Mouse (Mus musculus) ES-Bruce4 (cell line): Measurements from ENCODE around the gene Adcy6. TPM values are rescaled to one million over a fixed set of nuclear protein-coding genes. Genes with fewer than 3 reads are reported as not detected.

ENCODE experiments used
- H3K27ac ChIP-seq: 2 replicates; pipeline ENCODE4 v1.5.1; 2012; ENCODE audit warnings: low read length, inconsistent platforms; ENCODE audit not compliant: insufficient read depth
- H3K27me3 ChIP-seq: 2 replicates; pipeline ENCODE4 v1.6.1; 2012; ENCODE audit warnings: mild to moderate bottlenecking, low read length, inconsistent platforms; ENCODE audit not compliant: control insufficient read depth, poor library complexity, insufficient read depth, severe bottlenecking
- H3K36me3 ChIP-seq: 2 replicates; pipeline ENCODE4 v1.6.1; 2012; ENCODE audit warnings: inconsistent platforms, mild to moderate bottlenecking, low read length, moderate library complexity; ENCODE audit not compliant: control insufficient read depth, poor library complexity, insufficient read depth, severe bottlenecking
- H3K4me1 ChIP-seq: one replicate; pipeline ENCODE4 v1.8.1; 2011; ENCODE audit warnings: low read length; ENCODE audit not compliant: control insufficient read depth, insufficient read depth
- H3K4me3 ChIP-seq: 2 replicates; pipeline ENCODE4 v1.5.1; 2011; ENCODE audit warnings: low read depth, mild to moderate bottlenecking, low read length
- H3K9ac ChIP-seq: 2 replicates; pipeline ENCODE4 v1.6.1; 2012; ENCODE audit warnings: low read depth, mild to moderate bottlenecking, inconsistent platforms; ENCODE audit not compliant: poor library complexity, severe bottlenecking
- H3K9me3 ChIP-seq: replicated peaks from 2 replicates; pipeline ENCODE4 v1.6.1; 2012; ENCODE audit warnings: mild to moderate bottlenecking, low read length, inconsistent platforms; ENCODE audit not compliant: control insufficient read depth, poor library complexity, insufficient read depth, severe bottlenecking
- CTCF ChIP-seq: IDR thresholded peaks from one replicate; pipeline ENCODE4 v1.8.1; 2011; ENCODE audit warnings: low read depth, low read length
- EP300 ChIP-seq: IDR thresholded peaks from 2 replicates; pipeline ENCODE4 v1.6.1; 2011; ENCODE audit warnings: low read depth, low read length; ENCODE audit not compliant: insufficient read depth
- POLR2A ChIP-seq: IDR thresholded peaks from one replicate; pipeline ENCODE4 v1.8.1; 2011; ENCODE audit warnings: low read length; ENCODE audit not compliant: insufficient read depth
- polyA plus RNA-seq: library from polyadenylated mRNA; stranded (reverse); fragments of >200 nt; gene quantifications from 2 replicates; pipeline ENCODE4 v1.2.4, GENCODE M21; 2011; ENCODE audit warnings: low read depth; ENCODE audit not compliant: missing spikeins, insufficient read depth, insufficient read length

Gene Adcy6
- polyA plus RNA-seq, 1 experiment: 12.5 TPM

GRCm38 (mm10) chr15:98630540-98630939 lies 20.7 kb upstream of the Adcy6 start, which contains the start of gene Cacnb3:
TSS of gene Cacnb3 (plus strand) at chr15:98630840.
- H3K9me3 ChIP-seq: no peaks in the 10 kb centered on the region
- no peak within 1 kb of the TSS for H3K27ac ChIP-seq
- no peaks in the 10 kb centered on the region for H3K36me3 ChIP-seq
- H3K9ac ChIP-seq: peak within 1 kb of the TSS; percentile 32
- peaks cover 4% of the 10 kb centered on the region for H3K4me1 ChIP-seq
- TF ChIP-seq POLR2A: no peak
- no peak for TF ChIP-seq CTCF
- peak within 1 kb of the TSS; percentile 47 for H3K4me3 ChIP-seq
- H3K27me3 ChIP-seq: no peaks in the 10 kb centered on the region

DNA sequence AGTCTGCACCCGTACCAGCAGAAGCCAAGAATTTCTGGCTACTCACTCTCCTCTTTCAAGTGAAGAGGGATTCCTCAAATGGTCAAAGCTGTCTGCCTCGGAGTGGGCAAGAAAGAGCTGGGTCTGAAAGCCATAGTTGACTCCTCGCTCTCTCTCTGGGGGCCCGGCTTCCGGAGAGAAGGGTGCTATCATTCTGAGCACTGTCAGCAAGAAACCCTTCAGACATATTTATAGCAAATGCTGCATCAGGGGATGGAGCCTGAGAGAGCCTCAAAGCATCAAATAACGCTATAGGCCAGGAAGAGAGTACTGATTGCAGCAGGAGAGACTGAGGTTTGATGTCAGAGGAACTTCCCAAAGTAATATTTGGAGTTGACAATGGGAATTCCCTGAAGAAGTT lies 19.6 kb upstream of the Adcy6 start:
- H3K4me1 ChIP-seq: peaks cover 4% of the 10 kb centered on the region
- no peak overlapping the region for H3K4me3 ChIP-seq
- no peak for TF ChIP-seq POLR2A
- TF ChIP-seq CTCF: no peak
- no peak for TF ChIP-seq EP300
- no peak overlapping the region for H3K27ac ChIP-seq
- no peaks in the 10 kb centered on the region for H3K9me3 ChIP-seq
- no peak overlapping the region for H3K9ac ChIP-seq
- no peaks in the 10 kb centered on the region for H3K27me3 ChIP-seq
- no peaks in the 10 kb centered on the region for H3K36me3 ChIP-seq

GRCm38 (mm10) chr15:98628589-98629254 lies 18.8 kb upstream of the Adcy6 start:
- Histone ChIP-seq H3K4me3 (peak overlapping the region; percentile 27), H3K9ac (peak overlapping the region; percentile 21; the same call in 1 of the 2 replicates), H3K27me3 (no peaks in the 10 kb centered on the region), H3K9me3 (no peaks in the 10 kb centered on the region), H3K36me3 (no peaks in the 10 kb centered on the region), H3K27ac (no peak overlapping the region), H3K4me1 (peaks cover 4% of the 10 kb centered on the region)
- TF ChIP-seq EP300: no peak
- TF ChIP-seq CTCF: no peak
- no peak for TF ChIP-seq POLR2A

DNA sequence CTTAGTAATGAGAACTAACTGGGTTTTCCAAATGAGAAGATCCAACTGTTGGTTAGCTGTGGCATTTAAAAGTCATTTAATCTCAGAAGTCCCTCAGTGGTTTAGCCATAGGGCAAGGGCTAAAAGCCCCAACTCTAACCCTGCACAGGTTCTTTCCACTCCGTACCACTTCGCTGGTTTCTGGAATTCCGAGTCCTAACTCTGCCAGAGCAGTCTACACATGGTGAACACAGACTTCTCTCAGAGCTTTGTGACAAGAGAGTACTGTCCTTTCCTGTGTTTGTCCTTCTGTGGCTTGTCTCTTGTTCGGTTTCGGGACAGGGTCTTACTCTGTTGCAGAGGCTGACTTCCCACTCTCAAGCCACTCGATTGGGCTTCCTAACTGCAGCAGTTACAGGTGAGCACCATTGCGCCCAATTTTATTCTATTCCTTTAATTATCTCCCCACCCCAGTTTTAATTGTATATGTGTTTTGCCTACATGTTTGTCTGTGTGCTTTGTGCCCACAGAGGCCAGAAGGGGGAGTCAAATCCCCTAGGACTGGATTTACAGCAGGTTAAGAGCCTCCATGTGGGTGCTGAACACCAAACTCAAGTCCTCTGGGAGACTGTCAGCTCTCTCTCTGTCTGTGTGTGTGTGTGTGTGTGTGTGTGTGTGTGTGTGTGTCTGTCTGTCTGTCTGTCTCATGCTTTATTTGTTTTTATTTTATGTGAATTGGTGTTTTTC lies 16.8 kb upstream of the Adcy6 start:
- Histone ChIP-seq H3K27ac (peak overlapping the region; percentile 62), H3K9me3 (no peaks in the 10 kb centered on the region), H3K27me3 (no peaks in the 10 kb centered on the region), H3K4me3 (no peak overlapping the region), H3K36me3 (no peaks in the 10 kb centered on the region), H3K4me1 (peaks cover 14% of the 10 kb centered on the region), H3K9ac (no peak overlapping the region)
- TF ChIP-seq CTCF (peak; percentile 30), EP300 (no peak)

- no peaks in the 10 kb centered on the region for H3K36me3 ChIP-seq
- H3K27me3 ChIP-seq: no peaks in the 10 kb centered on the region
- peaks cover 14% of the 10 kb centered on the region for H3K4me1 ChIP-seq
- peak overlapping the region; percentile 65 for H3K27ac ChIP-seq
- no peak for TF ChIP-seq CTCF
- TF ChIP-seq EP300: no peak
- no peak for TF ChIP-seq POLR2A
- H3K4me3 ChIP-seq: no peak overlapping the region
- H3K9ac ChIP-seq: no peak overlapping the region; the same call in 1 of the 2 replicates
- no peaks in the 10 kb centered on the region for H3K9me3 ChIP-seq
Observed at GRCm38 (mm10) chr15:98626078-98626477, 16.2 kb upstream of the Adcy6 start.

- Histone ChIP-seq H3K27me3 (no peaks in the 10 kb centered on the region), H3K9ac (no peak overlapping the region), H3K4me1 (peaks cover 13% of the 10 kb centered on the region), H3K4me3 (no peak overlapping the region), H3K27ac (no peak overlapping the region), H3K9me3 (no peaks in the 10 kb centered on the region), H3K36me3 (no peaks in the 10 kb centered on the region)
- TF ChIP-seq CTCF (no peak), POLR2A (no peak), EP300 (no peak)
Observed at GRCm38 (mm10) chr15:98623361-98623821, 13.5 kb upstream of the Adcy6 start.
